23 mouse cellular contexts compared by ENCODE assay signal in genomic region chrX:36976272-36976671, GRCm38 (mm10). TPM values are rescaled to one million over a fixed set of nuclear protein-coding genes. Genes with fewer than 3 reads are reported as not detected.
DNase-seq lines count a peak whose midpoint lies in the region; ATAC-seq and TF ChIP-seq lines count a peak whose summit lies in the region.
"Had no signal": no experiment of that assay in that cellular context is flagged by ENCODE, and none has a peak within 500 bp of the region (broad histone marks: within the 10 kb centered on the region; RNA-seq: fewer than 3 reads in every experiment).

No protein-coding gene starts in this region.

- H3K9me3 ChIP-seq in heart, embryonic 13.5 days: no peaks in the 10 kb centered on the region
- H3K9me3 ChIP-seq in heart, embryonic 12.5 days (replicated peaks): no peaks in the 10 kb centered on the region
- no peaks in the 10 kb centered on the region for H3K9me3 ChIP-seq in limb, embryonic 14.5 days (ENCODE audit: control insufficient read depth, low read length)
- H3K9me3 ChIP-seq in limb, embryonic 10.5 days (replicated peaks): no peaks in the 10 kb centered on the region
- H3K9me3 ChIP-seq: hindbrain, embryonic 10.5 days; hindbrain, embryonic 15.5 days; limb, embryonic 12.5 days; liver, embryonic 12.5 days had no signal

- peaks cover 40% of the 10 kb centered on the region for H3K4me1 ChIP-seq in heart, embryonic 13.5 days
- peaks cover 35% of the 10 kb centered on the region for H3K4me1 ChIP-seq in heart, embryonic 12.5 days (replicated peaks)
- no peaks in the 10 kb centered on the region for H3K4me1 ChIP-seq in limb, embryonic 14.5 days (ENCODE audit: control insufficient read depth, insufficient read depth, low read length)
- H3K4me1 ChIP-seq in limb, embryonic 10.5 days: peaks cover 5% of the 10 kb centered on the region; the same call in 1 of the 2 replicates
- H3K4me1 ChIP-seq: hindbrain, embryonic 10.5 days; hindbrain, embryonic 15.5 days; limb, embryonic 12.5 days had no signal

- no peaks in the 10 kb centered on the region for H3K27me3 ChIP-seq in heart, embryonic 13.5 days (replicated peaks)
- no peaks in the 10 kb centered on the region for H3K27me3 ChIP-seq in heart, embryonic 12.5 days (replicated peaks)
- H3K27me3 ChIP-seq in limb, embryonic 14.5 days (ENCODE audit: control insufficient read depth, insufficient read depth, low read length): no peaks in the 10 kb centered on the region
- no peaks in the 10 kb centered on the region for H3K27me3 ChIP-seq in limb, embryonic 10.5 days (ENCODE audit: low read depth, poor library complexity, severe bottlenecking)
- H3K27me3 ChIP-seq: hindbrain, embryonic 15.5 days; limb, embryonic 12.5 days; liver, embryonic 12.5 days had no signal

- peak; percentile 49 for DNase-seq in cerebellum, adult 9-11 months
- DNase-seq in cerebellum, adult 11-12 months: no peak
- DNase-seq in limb, embryonic 14.5 days (ENCODE audit: low spot score): peak; percentile 34
- DNase-seq in limb, embryonic 10.5 days (ENCODE audit: low spot score): no peak
- DNase-seq in brain, adult 2 months (ENCODE audit: low read depth, low spot score): peak; percentile 20
- no peak for DNase-seq in layer of hippocampus, adult 18-20 months (ENCODE audit: low spot score in 2 of 2)
- DNase-seq: adrenal gland, postnatal 14 days; gastrocnemius, postnatal 14 days; kidney, adult 11 months; kidney, postnatal 14 days; liver, postnatal 0 days; midbrain, embryonic 14.5 days; thymus, postnatal 4 days had no signal

- H3K4me2 ChIP-seq in heart, embryonic 13.5 days: no peak overlapping the region
- H3K4me2 ChIP-seq in heart, embryonic 12.5 days: no peak overlapping the region
- no peak overlapping the region for H3K4me2 ChIP-seq in limb, embryonic 14.5 days (replicated peaks; ENCODE audit: low read depth, low read length, severe bottlenecking)
- H3K4me2 ChIP-seq: hindbrain, embryonic 15.5 days; limb, embryonic 12.5 days; liver, embryonic 12.5 days had no signal

- no peak for ATAC-seq in heart, embryonic 13.5 days (ENCODE audit: extremely low read depth, insufficient number of reproducible peaks, low FRiP score, low TSS enrichment)
- no peak for ATAC-seq in heart, embryonic 12.5 days (ENCODE audit: insufficient number of reproducible peaks, low FRiP score)
- ATAC-seq in limb, embryonic 14.5 days (ENCODE audit: low FRiP score, low read depth): no peak
- ATAC-seq: CD4-positive, CD25-positive, alpha-beta regulatory T cell, adult 4 months; forebrain, embryonic 16.5 days; inflammation-experienced regulatory T-cells, adult 6 months; liver, embryonic 12.5 days; liver, postnatal 0 days had no signal

- H3K9ac ChIP-seq in heart, embryonic 13.5 days: no peak overlapping the region
- no peak overlapping the region for H3K9ac ChIP-seq in heart, embryonic 12.5 days
- H3K9ac ChIP-seq in limb, embryonic 14.5 days (ENCODE audit: low read depth, low read length, severe bottlenecking): no peak overlapping the region
- H3K9ac ChIP-seq: hindbrain, embryonic 15.5 days; limb, embryonic 12.5 days; liver, embryonic 12.5 days; liver, postnatal 0 days had no signal

- 75% methylated on average over 4 of the region's 4 CpGs for WGBS in heart, embryonic 13.5 days
- WGBS in heart, embryonic 12.5 days: 69% methylated on average over 4 of the region's 4 CpGs
- 82% methylated on average over 4 of the region's 4 CpGs for WGBS in limb, embryonic 14.5 days
- WGBS in limb, embryonic 10.5 days: 94% methylated on average over 4 of the region's 4 CpGs

- no peaks in the 10 kb centered on the region for H3K36me3 ChIP-seq in heart, embryonic 13.5 days
- H3K36me3 ChIP-seq in heart, embryonic 12.5 days: no peaks in the 10 kb centered on the region
- no peaks in the 10 kb centered on the region; the same call in 1 of the 2 replicates for H3K36me3 ChIP-seq in limb, embryonic 14.5 days (ENCODE audit: control insufficient read depth, insufficient read depth, low read length)
- peaks cover 13% of the 10 kb centered on the region for H3K36me3 ChIP-seq in limb, embryonic 10.5 days
- H3K36me3 ChIP-seq: hindbrain, embryonic 15.5 days; liver, embryonic 12.5 days had no signal

- H3K27ac ChIP-seq in heart, embryonic 13.5 days (replicated peaks): peak overlapping the region; percentile 50
- H3K27ac ChIP-seq in heart, embryonic 12.5 days (ENCODE audit: poor library complexity, severe bottlenecking): no peak overlapping the region
- no peak overlapping the region for H3K27ac ChIP-seq in limb, embryonic 14.5 days (replicated peaks; ENCODE audit: low read depth, low read length)
- H3K27ac ChIP-seq in limb, embryonic 10.5 days: no peak overlapping the region
- H3K27ac ChIP-seq: hindbrain, embryonic 10.5 days; hindbrain, embryonic 15.5 days; limb, embryonic 12.5 days; liver, embryonic 12.5 days had no signal

- no peak for TF ChIP-seq POLR2A in limb, embryonic 14.5 days (IDR thresholded peaks at IDR 0.05; ENCODE audit: borderline replicate concordance, extremely low read depth, insufficient read depth, insufficient read length)

- H3K4me3 ChIP-seq in heart, embryonic 13.5 days: no peak overlapping the region
- H3K4me3 ChIP-seq in heart, embryonic 12.5 days: no peak overlapping the region
- no peak overlapping the region for H3K4me3 ChIP-seq in limb, embryonic 14.5 days (replicated peaks; ENCODE audit: low read length)
- no peak overlapping the region for H3K4me3 ChIP-seq in limb, embryonic 10.5 days
- H3K4me3 ChIP-seq: erythroblast, embryonic 14.5 days; hindbrain, embryonic 10.5 days; hindbrain, embryonic 15.5 days; limb, embryonic 12.5 days; liver, embryonic 12.5 days had no signal

RNA-seq across cellular contexts. Expression of gene Sept6, which starts 15.3 kb away (rescaled TPM):
- 50.9 and 55.0 TPM in 2 replicates for polyA plus RNA-seq in heart, embryonic 13.5 days (2015; fragmentation: Nextera tagmentation; extraction: Ambion mirVana)
- polyA plus RNA-seq in heart, embryonic 12.5 days (2016; fragmentation: Nextera tagmentation; extraction: Ambion mirVana): 38.9 and 40.0 TPM in 2 replicates
- 44.0 and 47.9 TPM in 2 replicates for polyA plus RNA-seq in limb, embryonic 14.5 days (2012; rRNA removed)
- 51.5 and 61.1 TPM in 2 replicates for polyA plus RNA-seq in limb, embryonic 14.5 days (2014; fragmentation: Nextera tagmentation; extraction: Ambion mirVana)
- polyA plus RNA-seq in limb, embryonic 10.5 days (2016; fragmentation: Nextera tagmentation; extraction: Ambion mirVana): 38.8 and 59.0 TPM in 2 replicates
- total RNA-seq in layer of hippocampus, adult 18-20 months (2021): 10 to 100 TPM; 47.6 to 48.4 TPM

Comparison
In these comparisons a context has a peak if more than half of its experiments do, and no peak if none do; other contexts are left out.
1. DNase-seq: peak in cerebellum, adult 9-11 months (single experiment), limb, embryonic 14.5 days (single experiment) and brain, adult 2 months (single experiment); none in cerebellum, adult 11-12 months (single experiment), limb, embryonic 10.5 days (single experiment) and layer of hippocampus, adult 18-20 months (0 of 2).